10 mouse cellular contexts compared by ENCODE assay signal in the genomic region with DNA sequence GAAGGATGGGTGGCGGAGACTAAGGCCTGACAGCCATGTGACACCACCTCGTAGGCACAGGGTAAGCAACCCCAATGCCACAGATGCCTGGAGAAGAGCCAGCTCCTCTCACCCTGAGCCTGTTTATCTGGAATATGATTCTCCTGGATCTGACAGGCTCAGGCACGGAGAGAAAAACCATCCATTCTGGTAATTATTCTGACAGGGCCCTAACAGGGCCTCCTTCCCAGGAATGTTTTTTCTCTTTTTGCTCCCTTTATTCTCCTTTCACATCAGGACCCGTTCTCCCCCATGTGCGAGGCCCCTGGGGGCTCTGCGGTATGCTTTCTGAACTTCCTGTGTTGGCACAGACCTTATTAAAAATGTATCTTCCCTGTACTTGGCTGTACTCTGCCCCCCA.
DNase-seq lines count a peak whose midpoint lies in the region; ATAC-seq and TF ChIP-seq lines count a peak whose summit lies in the region.
"Had no signal": no experiment of that assay in that cellular context is flagged by ENCODE, and none has a peak within 500 bp of the region (broad histone marks: within the 10 kb centered on the region; RNA-seq: fewer than 3 reads in every experiment).

No protein-coding gene starts in this region.

- no peak overlapping the region for H3K9ac ChIP-seq in limb, embryonic 11.5 days (ENCODE audit: low read length)
- no peak overlapping the region for H3K9ac ChIP-seq in forebrain, embryonic 14.5 days (ENCODE audit: low read length)
- H3K9ac ChIP-seq in midbrain, embryonic 16.5 days (ENCODE audit: low read depth, low read length) = peak overlapping the region; percentile 18; the same call in 1 of the 2 replicates
- no peak overlapping the region for H3K9ac ChIP-seq in heart, adult 2 months (ENCODE audit: low read depth, low read length)

- no peak for TF ChIP-seq CTCF in heart, adult 2 months (IDR thresholded peaks at IDR 0.05)

- no peak for TF ChIP-seq POLR2A in heart, adult 2 months (IDR thresholded peaks at IDR 0.05; ENCODE audit: insufficient read depth, low read depth, low read length)

- no peak for ATAC-seq in limb, embryonic 11.5 days (ENCODE audit: insufficient number of reproducible peaks, low FRiP score, low TSS enrichment, low read depth)
- ATAC-seq in forebrain, embryonic 14.5 days = peak; percentile 47; the same call in 1 of the 2 replicates
- ATAC-seq in midbrain, embryonic 16.5 days = peak; percentile 78
- no peak for ATAC-seq in erythroblast, adult 5-6 weeks (replicated peaks; ENCODE audit: low FRiP score, poor library complexity, severe bottlenecking)
- ATAC-seq: lung, postnatal 0 days; Patski had no signal

- intact Hi-C loops in heart, adult 2 months (cut with DNase I) = no loop called here

- H3K4me3 ChIP-seq in limb, embryonic 11.5 days (ENCODE audit: low read depth, low read length) = no peak overlapping the region
- no peak overlapping the region for H3K4me3 ChIP-seq in limb, embryonic 10.5 days
- H3K4me3 ChIP-seq in forebrain, embryonic 14.5 days (ENCODE audit: low read depth, low read length) = no peak overlapping the region
- H3K4me3 ChIP-seq in midbrain, embryonic 16.5 days (ENCODE audit: low read depth, low read length) = no peak overlapping the region
- H3K4me3 ChIP-seq in heart, adult 2 months = no peak overlapping the region

- 42% methylated on average over 6 of the region's 6 CpGs for WGBS in limb, embryonic 11.5 days
- WGBS in limb, embryonic 10.5 days = 34% methylated on average over 6 of the region's 6 CpGs
- 33% methylated on average over 6 of the region's 6 CpGs for WGBS in forebrain, embryonic 14.5 days
- 29% methylated on average over 6 of the region's 6 CpGs for whole genome bisulfite sequencing in midbrain, embryonic 16.5 days
- WGBS in heart, adult 2 months = 47% methylated on average over 6 of the region's 6 CpGs

- no peaks in the 10 kb centered on the region for H3K79me2 ChIP-seq in heart, adult 2 months (replicated peaks; ENCODE audit: control insufficient read depth, insufficient read depth, low read length)

- TF ChIP-seq EP300 in heart, adult 2 months (IDR thresholded peaks at IDR 0.05; ENCODE audit: insufficient read depth, low read depth, low read length) = no peak

- no peaks in the 10 kb centered on the region for H3K36me3 ChIP-seq in limb, embryonic 11.5 days (ENCODE audit: control insufficient read depth, insufficient read depth, low read length)
- H3K36me3 ChIP-seq in limb, embryonic 10.5 days = no peaks in the 10 kb centered on the region
- no peaks in the 10 kb centered on the region for H3K36me3 ChIP-seq in forebrain, embryonic 14.5 days (ENCODE audit: control insufficient read depth, insufficient read depth, low read length)
- no peaks in the 10 kb centered on the region for H3K36me3 ChIP-seq in midbrain, embryonic 16.5 days (ENCODE audit: control insufficient read depth, insufficient read depth, low read length)
- H3K36me3 ChIP-seq in heart, adult 2 months (ENCODE audit: control insufficient read depth, insufficient read depth, low read length) = no peaks in the 10 kb centered on the region

- H3K9me3 ChIP-seq in limb, embryonic 11.5 days (ENCODE audit: control insufficient read depth, low read length) = no peaks in the 10 kb centered on the region
- no peaks in the 10 kb centered on the region for H3K9me3 ChIP-seq in limb, embryonic 10.5 days (replicated peaks)
- H3K9me3 ChIP-seq in forebrain, embryonic 14.5 days (replicated peaks; ENCODE audit: control insufficient read depth, low read length) = no peaks in the 10 kb centered on the region
- no peaks in the 10 kb centered on the region for H3K9me3 ChIP-seq in midbrain, embryonic 16.5 days (replicated peaks; ENCODE audit: control insufficient read depth, low read length, poor library complexity, severe bottlenecking)

- H3K4me2 ChIP-seq in limb, embryonic 11.5 days (ENCODE audit: low read depth, severe bottlenecking) = no peak overlapping the region
- H3K4me2 ChIP-seq in forebrain, embryonic 14.5 days (ENCODE audit: low read length) = no peak overlapping the region
- H3K4me2 ChIP-seq in midbrain, embryonic 16.5 days (ENCODE audit: low read length) = 0 out of 2 replicates have a peak overlapping the region, but pooled peaks have one; percentile 15

- peak; percentile 59 for DNase-seq in adrenal gland, postnatal 14 days
- no peak for DNase-seq in adrenal gland, adult 18-20 months (ENCODE audit: low spot score in 2 of 2)
- peak; percentile 27 for DNase-seq in limb, embryonic 11.5 days (ENCODE audit: low spot score)
- no peak for DNase-seq in limb, embryonic 10.5 days (ENCODE audit: low spot score)
- DNase-seq in forebrain, embryonic 14.5 days (ENCODE audit: low spot score) = peak; percentile 39
- no peak for DNase-seq in heart, adult 2 months

- H3K27ac ChIP-seq in limb, embryonic 11.5 days (replicated peaks; ENCODE audit: low read depth, low read length) = no peak overlapping the region
- H3K27ac ChIP-seq in limb, embryonic 10.5 days = no peak overlapping the region; the same call in 1 of the 2 replicates
- no peak overlapping the region for H3K27ac ChIP-seq in forebrain, embryonic 14.5 days (ENCODE audit: low read depth, low read length)
- peak overlapping the region; percentile 59 for H3K27ac ChIP-seq in midbrain, embryonic 16.5 days (ENCODE audit: low read length)
- H3K27ac ChIP-seq in heart, adult 2 months = no peak overlapping the region

- no peaks in the 10 kb centered on the region for H3K27me3 ChIP-seq in limb, embryonic 11.5 days (ENCODE audit: control insufficient read depth, insufficient read depth, low read length)
- no peaks in the 10 kb centered on the region for H3K27me3 ChIP-seq in limb, embryonic 10.5 days (ENCODE audit: low read depth, poor library complexity, severe bottlenecking)
- no peaks in the 10 kb centered on the region for H3K27me3 ChIP-seq in forebrain, embryonic 14.5 days (replicated peaks; ENCODE audit: control insufficient read depth, insufficient read depth, low read length)
- H3K27me3 ChIP-seq in midbrain, embryonic 16.5 days (ENCODE audit: control insufficient read depth, insufficient read depth, low read depth, low read length) = no peaks in the 10 kb centered on the region
- no peaks in the 10 kb centered on the region for H3K27me3 ChIP-seq in heart, adult 2 months (ENCODE audit: control insufficient read depth, insufficient read depth, low read length)
- H3K27me3 ChIP-seq: Patski had no signal

- peaks cover 13% of the 10 kb centered on the region for H3K4me1 ChIP-seq in limb, embryonic 11.5 days (ENCODE audit: control insufficient read depth, insufficient read depth, low read length)
- peaks cover 38% of the 10 kb centered on the region for H3K4me1 ChIP-seq in limb, embryonic 10.5 days
- peaks cover 11% of the 10 kb centered on the region; the same call in 1 of the 2 replicates for H3K4me1 ChIP-seq in forebrain, embryonic 14.5 days (ENCODE audit: control insufficient read depth, insufficient read depth, low read length)
- peaks cover 19% of the 10 kb centered on the region for H3K4me1 ChIP-seq in midbrain, embryonic 16.5 days (ENCODE audit: control insufficient read depth, insufficient read depth, low read length)
- H3K4me1 ChIP-seq in heart, adult 2 months (ENCODE audit: control insufficient read depth, insufficient read depth, low read length) = no peaks in the 10 kb centered on the region; the same call in 1 of the 2 replicates

Comparison
In these comparisons a context has a peak if more than half of its experiments do, and no peak if none do; other contexts are left out.
1. DNase-seq: peak in adrenal gland, postnatal 14 days (single experiment), limb, embryonic 11.5 days (single experiment) and forebrain, embryonic 14.5 days (single experiment); none in adrenal gland, adult 18-20 months (0 of 2), limb, embryonic 10.5 days (single experiment) and heart, adult 2 months (0 of 2).
2. ATAC-seq: peak in forebrain, embryonic 14.5 days (single experiment) and midbrain, embryonic 16.5 days (single experiment); none in limb, embryonic 11.5 days (single experiment) and erythroblast, adult 5-6 weeks (single experiment).